Mouse (Mus musculus) lung, embryonic 14.5 days (tissue): ENCODE results near the gene Ddias. TPM values are rescaled to one million over a fixed set of nuclear protein-coding genes. Genes with fewer than 3 reads are reported as not detected.

Source experiments
- ATAC-seq: fragments of 200-750 bp; cut with Nextera tagmentation; 2 replicates; pipeline ENCODE4 v1.8.0; 2017; ENCODE audit warnings: mild to moderate bottlenecking, moderate TSS enrichment, moderate library complexity; ENCODE audit not compliant: insufficient read depth
- DNase-seq: peaks from one replicate; pipeline ENCODE4 v3.0.0-alpha.2; 2015
- H3K27ac ChIP-seq: fragments of 300-500 bp; sonication (generic); 2 replicates; pipeline ENCODE4 v1.5.1; 2014; ENCODE audit warnings: low read depth, mild to moderate bottlenecking, moderate library complexity
- H3K27me3 ChIP-seq: fragments of 300-500 bp; sonication (generic); 2 replicates; pipeline ENCODE4 v1.6.1; 2014; ENCODE audit warnings: low read length, control low read depth; ENCODE audit not compliant: insufficient read depth
- H3K36me3 ChIP-seq: fragments of 300-500 bp; sonication (generic); 2 replicates; pipeline ENCODE4 v1.6.1; 2014; ENCODE audit warnings: control low read depth; ENCODE audit not compliant: insufficient read depth
- H3K4me1 ChIP-seq: fragments of 300-500 bp; sonication (generic); 2 replicates; pipeline ENCODE4 v1.6.1; 2014; ENCODE audit warnings: antibody characterized with exemption, control low read depth; ENCODE audit not compliant: insufficient read depth
- H3K4me2 ChIP-seq: fragments of 300-500 bp; sonication (generic); 2 replicates; pipeline ENCODE4 v1.6.1; 2014; ENCODE audit warnings: mild to moderate bottlenecking
- H3K4me3 ChIP-seq: fragments of 300-500 bp; sonication (generic); 2 replicates; pipeline ENCODE4 v1.5.1; 2014; ENCODE audit warnings: low read depth, low read length
- H3K9ac ChIP-seq: fragments of 300-500 bp; sonication (generic); 2 replicates; pipeline ENCODE4 v1.6.1; 2014
- H3K9me3 ChIP-seq: fragments of 300-500 bp; sonication (generic); 2 replicates; pipeline ENCODE4 v1.6.1; 2016; ENCODE audit warnings: low read depth, low read length, control low read depth
- CTCF ChIP-seq: IDR thresholded peaks from 2 replicates; pipeline ENCODE4 v1.5.1; 2016; ENCODE audit warnings: antibody characterized with exemption, low read depth
- WGBS: fragments of 180-500 bp; shearing (Covaris S2); extraction: QIAGEN DNeasy Blood & Tissue Kit; methylation state at CpG from one replicate; pipeline ENCODE4 v1.1.7; 2014; 5-methylcytosine and 5-hydroxymethylcytosine counted together
- polyA plus RNA-seq: library from polyadenylated mRNA; unstranded; fragments of >200 nt; fragmentation: Nextera tagmentation; extraction: Ambion mirVana; gene quantifications from 2 replicates; pipeline ENCODE4 v1.2.1, GENCODE M21; 2014

The Ddias gene
- polyA plus RNA-seq, 1 experiment from 2014 or later: 22.2 TPM

GRCm38 (mm10) chr7:92826248-92826647, 47.8 kb downstream of the Ddias start:
- no peak overlapping the region for H3K4me2 ChIP-seq
- no peaks in the 10 kb centered on the region for H3K27me3 ChIP-seq
- DNase-seq (no peak), ATAC-seq (no peak)
- no peaks in the 10 kb centered on the region for H3K9me3 ChIP-seq
- H3K4me3 ChIP-seq: no peak overlapping the region
- H3K27ac ChIP-seq: no peak overlapping the region
- no peak for TF ChIP-seq CTCF
- no peaks in the 10 kb centered on the region for H3K36me3 ChIP-seq
- 78% methylated on average over 3 of the region's 3 CpGs for WGBS
- H3K4me1 ChIP-seq: peaks cover 11% of the 10 kb centered on the region
- no peak overlapping the region for H3K9ac ChIP-seq

GRCm38 (mm10) chr7:92822409-92823101, 51.5 kb downstream of the Ddias start:
- H3K4me1 ChIP-seq: peaks cover 11% of the 10 kb centered on the region
- peak; percentile 78; the same call in 1 of the 2 replicates for ATAC-seq
- WGBS: 18% methylated on average over 1 of the region's 1 CpGs

GRCm38 (mm10) chr7:92821871-92822270, 52.2 kb downstream of the Ddias start:
- ATAC-seq: peak; percentile 71
- Histone ChIP-seq H3K27ac (peak overlapping the region; percentile 62), H3K9ac (no peak overlapping the region), H3K36me3 (no peaks in the 10 kb centered on the region), H3K4me1 (peaks cover 11% of the 10 kb centered on the region), H3K4me2 (peak overlapping the region; percentile 18; the same call in 1 of the 2 replicates), H3K27me3 (no peaks in the 10 kb centered on the region), H3K4me3 (no peak overlapping the region), H3K9me3 (no peaks in the 10 kb centered on the region)
- TF ChIP-seq CTCF: no peak
- 31% methylated on average over 4 of the region's 4 CpGs for WGBS
- DNase-seq: peak; percentile 83

More at GRCm38 (mm10) chr7:92822409-92823101, 51.5 kb downstream of the Ddias start:
- H3K4me3 ChIP-seq: no peak overlapping the region
- no peak overlapping the region for H3K9ac ChIP-seq
- H3K9me3 ChIP-seq: no peaks in the 10 kb centered on the region
- H3K36me3 ChIP-seq: no peaks in the 10 kb centered on the region
- TF ChIP-seq CTCF: no peak
- DNase-seq: peak; percentile 25
- H3K27ac ChIP-seq: peak overlapping the region; percentile 62
- peak overlapping the region; percentile 18; the same call in 1 of the 2 replicates for H3K4me2 ChIP-seq
- no peaks in the 10 kb centered on the region for H3K27me3 ChIP-seq

GRCm38 (mm10) chr7:92820941-92821465, 53.0 kb downstream of the Ddias start:
- peak; percentile 5; the same call in 1 of the 2 replicates for ATAC-seq
- no peak for TF ChIP-seq CTCF
- H3K9ac ChIP-seq: no peak overlapping the region
- H3K4me2 ChIP-seq: no peak overlapping the region; the same call in 1 of the 2 replicates
- H3K4me1 ChIP-seq: peaks cover 11% of the 10 kb centered on the region
- H3K27me3 ChIP-seq: no peaks in the 10 kb centered on the region
- WGBS: 59% methylated on average over 7 of the region's 7 CpGs
- H3K36me3 ChIP-seq: no peaks in the 10 kb centered on the region
- H3K4me3 ChIP-seq: no peak overlapping the region
- peak overlapping the region; percentile 44; the same call in 1 of the 2 replicates for H3K27ac ChIP-seq
- DNase-seq: peak; percentile 44
- no peaks in the 10 kb centered on the region for H3K9me3 ChIP-seq

- Histone ChIP-seq H3K9ac (no peak overlapping the region), H3K27me3 (no peaks in the 10 kb centered on the region), H3K4me3 (no peak overlapping the region), H3K4me2 (no peak overlapping the region), H3K9me3 (no peaks in the 10 kb centered on the region), H3K36me3 (no peaks in the 10 kb centered on the region), H3K4me1 (peaks cover 11% of the 10 kb centered on the region), H3K27ac (no peak overlapping the region)
- no peak for TF ChIP-seq CTCF
- DNase-seq: no peak
- 75% methylated on average over 1 of the region's 1 CpGs for WGBS
- no peak for ATAC-seq
Observed at GRCm38 (mm10) chr7:92820410-92820809, 53.6 kb downstream of the Ddias start.

GRCm38 (mm10) chr7:92819656-92820055, 54.4 kb downstream of the Ddias start:
- WGBS: 70% methylated on average over 11 of the region's 11 CpGs
- TF ChIP-seq CTCF: no peak
- Histone ChIP-seq H3K36me3 (no peaks in the 10 kb centered on the region), H3K4me3 (no peak overlapping the region), H3K9ac (no peak overlapping the region), H3K27ac (no peak overlapping the region), H3K4me2 (no peak overlapping the region), H3K4me1 (peaks cover 11% of the 10 kb centered on the region), H3K9me3 (no peaks in the 10 kb centered on the region), H3K27me3 (no peaks in the 10 kb centered on the region)
- no peak for DNase-seq
- ATAC-seq: no peak

- Histone ChIP-seq H3K4me2 (no peak overlapping the region), H3K9me3 (no peaks in the 10 kb centered on the region), H3K9ac (no peak overlapping the region), H3K36me3 (no peaks in the 10 kb centered on the region), H3K27me3 (no peaks in the 10 kb centered on the region), H3K4me1 (peaks cover 8% of the 10 kb centered on the region), H3K4me3 (no peak overlapping the region), H3K27ac (no peak overlapping the region)
- ATAC-seq: no peak
- WGBS: 69% methylated on average over 9 of the region's 9 CpGs
- DNase-seq: no peak
- TF ChIP-seq CTCF: no peak
Observed at GRCm38 (mm10) chr7:92817886-92818285, 56.2 kb downstream of the Ddias start.
